Mouse (Mus musculus): ENCODE measurements at regions not wholly inside any gene's neighbourhood (a gene's known extent, or its start where the extent isn't known, plus 50 kb on each side); places are given as distances from the start of the nearest gene placed in this dataset.

DNA sequence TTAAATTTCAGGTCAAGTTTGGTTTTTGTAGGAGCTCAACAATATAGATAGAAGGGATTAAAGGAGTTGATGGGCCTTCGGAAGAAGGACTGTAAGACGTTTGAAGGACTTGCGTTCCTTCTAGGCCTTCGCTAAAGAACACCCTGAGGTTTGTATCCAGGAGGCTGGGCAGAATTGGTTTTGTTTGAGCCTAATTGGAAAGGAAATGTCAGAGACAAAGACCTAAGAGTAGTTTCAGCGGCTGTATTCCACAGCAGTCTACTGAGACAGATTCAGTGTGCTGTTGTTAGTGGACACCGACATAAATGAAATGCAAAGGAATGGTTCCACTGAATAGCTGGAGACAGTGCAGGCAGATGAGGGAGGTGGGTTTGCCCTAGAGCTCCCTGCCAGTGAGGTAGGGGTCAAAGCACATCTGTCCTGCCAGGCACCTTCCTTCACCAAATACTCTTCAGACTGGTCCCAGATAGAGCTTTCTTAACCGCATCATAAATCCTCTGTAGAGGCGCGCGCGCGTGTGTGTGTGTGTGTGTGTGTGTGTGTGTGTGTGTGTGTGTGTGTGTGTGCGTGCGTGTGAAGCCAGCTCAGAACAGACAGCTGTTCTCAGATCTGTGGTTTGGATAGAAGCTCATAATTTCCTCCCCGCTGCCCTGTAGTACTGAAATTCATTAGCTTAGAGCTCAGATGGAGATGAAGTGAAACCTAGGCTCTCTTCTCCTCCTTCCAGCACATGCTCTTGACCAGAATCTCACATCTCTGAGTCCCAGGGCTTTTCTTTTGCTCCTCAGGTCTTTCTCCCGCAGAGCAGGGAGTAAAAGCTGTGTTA is 209.7 kb downstream of the Ktn1 start:
- 0 out of 2 replicates have a peak, but pooled peaks cover 4% of the 10 kb centered on the region for H3K4me1 ChIP-seq (ENCODE audit: control insufficient read depth, insufficient read depth, low read length)
- no peaks in the 10 kb centered on the region for H3K36me3 ChIP-seq (ENCODE audit: control insufficient read depth, insufficient read depth, low read length)
- H3K4me3 ChIP-seq (replicated peaks; ENCODE audit: low read length) = no peak overlapping the region
- H3K27me3 ChIP-seq (ENCODE audit: control insufficient read depth, insufficient read depth, low read length) = no peaks in the 10 kb centered on the region
- no peaks in the 10 kb centered on the region for H3K9me3 ChIP-seq (ENCODE audit: control insufficient read depth, low read length)
- H3K4me2 ChIP-seq (replicated peaks; ENCODE audit: low read depth, low read length, severe bottlenecking) = no peak overlapping the region
- 73% methylated on average over 16 of the region's 16 CpGs for WGBS
- no peak overlapping the region for H3K9ac ChIP-seq (ENCODE audit: low read depth, low read length, severe bottlenecking)
- no peak for ATAC-seq (ENCODE audit: low FRiP score, low read depth)
- no peak overlapping the region for H3K27ac ChIP-seq (replicated peaks; ENCODE audit: low read depth, low read length)
- DNase-seq (ENCODE audit: low spot score) = no peak
- no peak for TF ChIP-seq POLR2A (IDR thresholded peaks at IDR 0.05; ENCODE audit: borderline replicate concordance, extremely low read depth, insufficient read depth, insufficient read length)

DNA sequence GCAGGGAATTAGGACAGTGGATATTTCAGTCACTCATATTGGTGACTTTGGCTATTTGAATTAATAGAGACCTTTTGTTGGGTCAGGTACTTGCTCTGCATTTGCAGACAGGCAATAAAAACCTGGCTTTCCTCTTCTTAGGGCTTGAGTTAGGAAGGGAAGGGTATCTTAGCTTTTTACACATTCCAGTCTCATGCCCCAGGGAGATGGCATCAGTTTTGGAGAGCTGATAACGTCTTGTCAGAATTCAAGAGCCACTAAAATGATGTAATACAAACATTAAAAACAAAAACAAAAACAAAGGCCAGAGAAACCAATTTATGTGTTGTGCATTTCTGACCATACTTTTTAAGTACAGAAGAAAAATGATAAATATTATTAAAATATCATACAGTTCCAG is 214.3 kb downstream of the Ktn1 start:
- ATAC-seq (ENCODE audit: low FRiP score, low read depth) = no peak
- H3K9ac ChIP-seq (ENCODE audit: low read depth, low read length, severe bottlenecking) = no peak overlapping the region
- no peak overlapping the region for H3K4me3 ChIP-seq (replicated peaks; ENCODE audit: low read length)
- no peak for TF ChIP-seq POLR2A (IDR thresholded peaks at IDR 0.05; ENCODE audit: borderline replicate concordance, extremely low read depth, insufficient read depth, insufficient read length)
- WGBS = 38% methylated on average over 1 of the region's 1 CpGs
- no peak overlapping the region for H3K4me2 ChIP-seq (replicated peaks; ENCODE audit: low read depth, low read length, severe bottlenecking)
- no peaks in the 10 kb centered on the region for H3K9me3 ChIP-seq (ENCODE audit: control insufficient read depth, low read length)
- no peak for DNase-seq (ENCODE audit: low spot score)
- peaks cover 4% of the 10 kb centered on the region; the same call in 1 of the 2 replicates for H3K4me1 ChIP-seq (ENCODE audit: control insufficient read depth, insufficient read depth, low read length)
- no peaks in the 10 kb centered on the region for H3K36me3 ChIP-seq (ENCODE audit: control insufficient read depth, insufficient read depth, low read length)
- H3K27ac ChIP-seq (replicated peaks; ENCODE audit: low read depth, low read length) = no peak overlapping the region
- no peaks in the 10 kb centered on the region for H3K27me3 ChIP-seq (ENCODE audit: control insufficient read depth, insufficient read depth, low read length)

- H3K27ac ChIP-seq (replicated peaks; ENCODE audit: low read depth, low read length) = no peak overlapping the region
- 19% methylated on average over 5 of the region's 5 CpGs for WGBS
- peaks cover 4% of the 10 kb centered on the region; the same call in 1 of the 2 replicates for H3K4me1 ChIP-seq (ENCODE audit: control insufficient read depth, insufficient read depth, low read length)
- H3K9me3 ChIP-seq (ENCODE audit: control insufficient read depth, low read length) = no peaks in the 10 kb centered on the region
- no peak overlapping the region for H3K4me2 ChIP-seq (replicated peaks; ENCODE audit: low read depth, low read length, severe bottlenecking)
- H3K4me3 ChIP-seq (replicated peaks; ENCODE audit: low read length) = no peak overlapping the region
- H3K9ac ChIP-seq (ENCODE audit: low read depth, low read length, severe bottlenecking) = no peak overlapping the region
- no peaks in the 10 kb centered on the region for H3K27me3 ChIP-seq (ENCODE audit: control insufficient read depth, insufficient read depth, low read length)
- no peaks in the 10 kb centered on the region for H3K36me3 ChIP-seq (ENCODE audit: control insufficient read depth, insufficient read depth, low read length)
- peak; percentile 63 for DNase-seq (ENCODE audit: low spot score)
- no peak for TF ChIP-seq POLR2A (IDR thresholded peaks at IDR 0.05; ENCODE audit: borderline replicate concordance, extremely low read depth, insufficient read depth, insufficient read length)
- peak; percentile 53; the same call in 1 of the 2 replicates for ATAC-seq (ENCODE audit: low FRiP score, low read depth)
Measured at GRCm38 (mm10) chr14:47863067-47863466, 214.8 kb downstream of the Ktn1 start.

GRCm38 (mm10) chr14:47863701-47864100 is 215.5 kb downstream of the Ktn1 start:
- H3K27me3 ChIP-seq (ENCODE audit: control insufficient read depth, insufficient read depth, low read length) = no peaks in the 10 kb centered on the region
- H3K4me1 ChIP-seq (ENCODE audit: control insufficient read depth, insufficient read depth, low read length) = peaks cover 4% of the 10 kb centered on the region; the same call in 1 of the 2 replicates
- no peak overlapping the region for H3K4me2 ChIP-seq (replicated peaks; ENCODE audit: low read depth, low read length, severe bottlenecking)
- H3K27ac ChIP-seq (replicated peaks; ENCODE audit: low read depth, low read length) = no peak overlapping the region
- H3K9me3 ChIP-seq (ENCODE audit: control insufficient read depth, low read length) = no peaks in the 10 kb centered on the region
- ATAC-seq (ENCODE audit: low FRiP score, low read depth) (no peak; the same call in 1 of the 2 replicates), DNase-seq (ENCODE audit: low spot score) (no peak)
- no peak overlapping the region for H3K9ac ChIP-seq (ENCODE audit: low read depth, low read length, severe bottlenecking)
- TF ChIP-seq POLR2A (IDR thresholded peaks at IDR 0.05; ENCODE audit: borderline replicate concordance, extremely low read depth, insufficient read depth, insufficient read length) = no peak
- no peaks in the 10 kb centered on the region for H3K36me3 ChIP-seq (ENCODE audit: control insufficient read depth, insufficient read depth, low read length)
- H3K4me3 ChIP-seq (replicated peaks; ENCODE audit: low read length) = no peak overlapping the region
- 72% methylated on average over 6 of the region's 6 CpGs for WGBS

- Histone ChIP-seq H3K9me3 (ENCODE audit: control insufficient read depth, low read length) (no peaks in the 10 kb centered on the region), H3K4me1 (ENCODE audit: control insufficient read depth, insufficient read depth, low read length) (peaks cover 4% of the 10 kb centered on the region; the same call in 1 of the 2 replicates), H3K9ac (ENCODE audit: low read depth, low read length, severe bottlenecking) (no peak overlapping the region), H3K36me3 (ENCODE audit: control insufficient read depth, insufficient read depth, low read length) (no peaks in the 10 kb centered on the region), H3K27ac (replicated peaks; ENCODE audit: low read depth, low read length) (no peak overlapping the region), H3K4me3 (replicated peaks; ENCODE audit: low read length) (no peak overlapping the region), H3K27me3 (ENCODE audit: control insufficient read depth, insufficient read depth, low read length) (no peaks in the 10 kb centered on the region), H3K4me2 (replicated peaks; ENCODE audit: low read depth, low read length, severe bottlenecking) (no peak overlapping the region)
- ATAC-seq (ENCODE audit: low FRiP score, low read depth) (no peak), DNase-seq (ENCODE audit: low spot score) (no peak)
- no peak for TF ChIP-seq POLR2A (IDR thresholded peaks at IDR 0.05; ENCODE audit: borderline replicate concordance, extremely low read depth, insufficient read depth, insufficient read length)
- 84% methylated on average over 2 of the region's 2 CpGs for whole genome bisulfite sequencing
Measured at GRCm38 (mm10) chr14:47867017-47867416, 218.8 kb downstream of the Ktn1 start.

Data from limb, embryonic 14.5 days (tissue).